Mouse (Mus musculus): ENCODE results near the gene Igf1r.

GRCm38 (mm10) chr7:68272607-68273006 is 320.0 kb downstream of the Igf1r start:
- TF ChIP-seq CTCF (IDR thresholded peaks at IDR 0.05), result no peak
- TF ChIP-seq EP300 (IDR thresholded peaks at IDR 0.05), result no peak
